Mouse (Mus musculus) bone marrow macrophage, adult 2 months (primary cell): ENCODE measurements at regions not wholly inside any gene's neighbourhood (a gene's known extent, or its start where the extent isn't known, plus 50 kb on each side); places are given as distances from the start of the nearest gene placed in this dataset.

Source experiments
- H3K27ac ChIP-seq: 2 replicates; pipeline ENCODE4 v1.5.1; 2012; ENCODE audit warnings: low read depth, low read length; ENCODE audit not compliant: insufficient read depth
- H3K4me1 ChIP-seq: 2 replicates; pipeline ENCODE4 v1.6.1; 2012; ENCODE audit warnings: low read length; ENCODE audit not compliant: control insufficient read depth, insufficient read depth
- H3K4me3 ChIP-seq: 2 replicates; pipeline ENCODE4 v1.5.1; 2012; ENCODE audit warnings: mild to moderate bottlenecking, low read length, moderate library complexity; ENCODE audit not compliant: insufficient read depth
- CTCF ChIP-seq: IDR thresholded peaks from 2 replicates; pipeline ENCODE4 v1.5.1; 2012; ENCODE audit warnings: low read depth, mild to moderate bottlenecking, low read length, moderate library complexity
- POLR2A ChIP-seq: IDR thresholded peaks from 2 replicates; pipeline ENCODE4 v1.6.1; 2012; ENCODE audit warnings: mild to moderate bottlenecking, low read depth, low read length, borderline replicate concordance

- TF ChIP-seq POLR2A (no peak), CTCF (no peak)
- Histone ChIP-seq H3K4me3 (no peak overlapping the region), H3K27ac (no peak overlapping the region), H3K4me1 (no peaks in the 10 kb centered on the region)
Measured at GRCm38 (mm10) chr12:118784643-118785042, 61.5 kb upstream of the Sp8 start.

GRCm38 (mm10) chr12:118781978-118782377, 64.2 kb upstream of the Sp8 start:
- no peaks in the 10 kb centered on the region for H3K4me1 ChIP-seq
- TF ChIP-seq CTCF (no peak), POLR2A (no peak)
- no peak overlapping the region for H3K27ac ChIP-seq
- H3K4me3 ChIP-seq = no peak overlapping the region

- Histone ChIP-seq H3K4me3 (no peak overlapping the region), H3K4me1 (no peaks in the 10 kb centered on the region), H3K27ac (no peak overlapping the region)
- TF ChIP-seq POLR2A = no peak
- TF ChIP-seq CTCF = no peak
Measured at GRCm38 (mm10) chr12:118775463-118776064, 70.6 kb upstream of the Sp8 start.

- Histone ChIP-seq H3K4me1 (no peaks in the 10 kb centered on the region), H3K27ac (no peak overlapping the region), H3K4me3 (no peak overlapping the region)
- TF ChIP-seq POLR2A (no peak), CTCF (no peak)
Measured at GRCm38 (mm10) chr12:118772790-118773189, 73.3 kb upstream of the Sp8 start.

GRCm38 (mm10) chr12:118766472-118766871, 79.7 kb upstream of the Sp8 start:
- Histone ChIP-seq H3K4me3 (no peak overlapping the region), H3K27ac (no peak overlapping the region), H3K4me1 (no peaks in the 10 kb centered on the region)
- TF ChIP-seq POLR2A (no peak), CTCF (no peak)

GRCm38 (mm10) chr12:118754076-118754475, 92.1 kb upstream of the Sp8 start:
- no peaks in the 10 kb centered on the region for H3K4me1 ChIP-seq
- TF ChIP-seq CTCF (no peak), POLR2A (no peak)
- no peak overlapping the region for H3K27ac ChIP-seq

GRCm38 (mm10) chr12:118739103-118739502, 107.0 kb upstream of the Sp8 start:
- H3K4me3 ChIP-seq = no peak overlapping the region
- no peak overlapping the region for H3K27ac ChIP-seq
- TF ChIP-seq POLR2A (no peak), CTCF (no peak)
- no peaks in the 10 kb centered on the region for H3K4me1 ChIP-seq

More at GRCm38 (mm10) chr12:118754076-118754475, 92.1 kb upstream of the Sp8 start:
- H3K4me3 ChIP-seq = no peak overlapping the region

- no peak overlapping the region for H3K4me3 ChIP-seq
- H3K27ac ChIP-seq = no peak overlapping the region
- H3K4me1 ChIP-seq = no peaks in the 10 kb centered on the region
- TF ChIP-seq CTCF = no peak
- no peak for TF ChIP-seq POLR2A
Measured at GRCm38 (mm10) chr12:118725891-118726290, 120.2 kb upstream of the Sp8 start.

GRCm38 (mm10) chr12:118719878-118720573, 126.1 kb upstream of the Sp8 start:
- Histone ChIP-seq H3K4me1 (no peaks in the 10 kb centered on the region), H3K27ac (no peak overlapping the region), H3K4me3 (no peak overlapping the region)
- TF ChIP-seq POLR2A (no peak), CTCF (no peak)

GRCm38 (mm10) chr12:118716824-118717223, 129.3 kb upstream of the Sp8 start:
- TF ChIP-seq POLR2A = no peak
- TF ChIP-seq CTCF = no peak
- Histone ChIP-seq H3K27ac (no peak overlapping the region), H3K4me1 (no peaks in the 10 kb centered on the region), H3K4me3 (no peak overlapping the region)

- no peak for TF ChIP-seq CTCF
- no peak for TF ChIP-seq POLR2A
- Histone ChIP-seq H3K4me3 (no peak overlapping the region), H3K4me1 (no peaks in the 10 kb centered on the region), H3K27ac (no peak overlapping the region)
Measured at GRCm38 (mm10) chr12:118706626-118707025, 139.5 kb upstream of the Sp8 start.
